Mouse (Mus musculus) intestine, embryonic 16.5 days (tissue): ENCODE results near the gene Erbb2. TPM values are rescaled to one million over a fixed set of nuclear protein-coding genes. Genes with fewer than 3 reads are reported as not detected.

Source experiments
- ATAC-seq: fragments of 200-750 bp; cut with Nextera tagmentation; 2 replicates; pipeline ENCODE4 v1.8.0; 2017; ENCODE audit warnings: moderate TSS enrichment, moderate library complexity
- H3K27ac ChIP-seq: fragments of 300-500 bp; sonication (generic); 2 replicates; pipeline ENCODE4 v1.5.1; 2014; ENCODE audit warnings: mild to moderate bottlenecking, low read length
- H3K27me3 ChIP-seq: fragments of 300-500 bp; sonication (generic); replicated peaks from 2 replicates; pipeline ENCODE4 v1.6.1; 2014; ENCODE audit warnings: low read length, control low read depth, mixed read lengths; ENCODE audit not compliant: control insufficient read depth, insufficient read depth
- H3K36me3 ChIP-seq: fragments of 300-500 bp; sonication (generic); 2 replicates; pipeline ENCODE4 v1.6.1; 2014; ENCODE audit warnings: low read length, control low read depth; ENCODE audit not compliant: control insufficient read depth, insufficient read depth
- H3K4me1 ChIP-seq: fragments of 300-500 bp; sonication (generic); 2 replicates; pipeline ENCODE4 v1.6.1; 2014; ENCODE audit warnings: low read length, control low read depth, mixed read lengths; ENCODE audit not compliant: control insufficient read depth, insufficient read depth
- H3K4me2 ChIP-seq: fragments of 300-500 bp; sonication (generic); 2 replicates; pipeline ENCODE4 v1.6.1; 2014; ENCODE audit warnings: low read depth, low read length, control low read depth
- H3K4me3 ChIP-seq: fragments of 300-500 bp; sonication (generic); 2 replicates; pipeline ENCODE4 v1.5.1; 2014; ENCODE audit warnings: mild to moderate bottlenecking, low read length
- H3K9ac ChIP-seq: fragments of 300-500 bp; sonication (generic); 2 replicates; pipeline ENCODE4 v1.6.1; 2014; ENCODE audit warnings: low read depth, low read length
- H3K9me3 ChIP-seq: fragments of 300-500 bp; sonication (generic); 2 replicates; pipeline ENCODE4 v1.6.1; 2016; ENCODE audit warnings: low read length, control low read depth; ENCODE audit not compliant: control insufficient read depth
- WGBS: fragments of 180-500 bp; shearing (Covaris S2); extraction: QIAGEN DNeasy Blood & Tissue Kit; methylation state at CpG from one replicate; pipeline ENCODE4 v1.1.7; 2014; 5-methylcytosine and 5-hydroxymethylcytosine counted together
- polyA plus RNA-seq: library from polyadenylated mRNA; unstranded; fragments of >200 nt; fragmentation: Nextera tagmentation; extraction: Ambion mirVana; gene quantifications from 2 replicates; pipeline ENCODE4 v1.2.1, GENCODE M21; 2015

Gene Erbb2
- polyA plus RNA-seq, 1 experiment from 2014 or later: 33.8 TPM

- Histone ChIP-seq H3K36me3 (peaks cover 10% of the 10 kb centered on the region; the same call in 1 of the 2 replicates), H3K4me3 (peak overlapping the region; percentile 69), H3K9me3 (no peaks in the 10 kb centered on the region), H3K4me1 (0 out of 2 replicates have a peak, but pooled peaks cover 4% of the 10 kb centered on the region), H3K27me3 (peaks cover 2% of the 10 kb centered on the region; the same call in 1 of the 2 replicates), H3K27ac (peak overlapping the region; percentile 59; the same call in 1 of the 2 replicates), H3K4me2 (peak overlapping the region; percentile 77), H3K9ac (peak overlapping the region; percentile 67)
- WGBS: 1% methylated on average over 46 of the region's 64 CpGs
- ATAC-seq: peak; percentile 88
These were observed 45.3 kb downstream of the Erbb2 start for GRCm38 (mm10) chr11:98457367-98458120.

GRCm38 (mm10) chr11:98458121-98458990 lies 46.1 kb downstream of the Erbb2 start:
- Histone ChIP-seq H3K27me3 (peaks cover 2% of the 10 kb centered on the region; the same call in 1 of the 2 replicates), H3K4me2 (peak overlapping the region; percentile 77), H3K9me3 (no peaks in the 10 kb centered on the region), H3K27ac (no peak overlapping the region), H3K9ac (peak overlapping the region; percentile 67), H3K4me1 (0 out of 2 replicates have a peak, but pooled peaks cover 4% of the 10 kb centered on the region), H3K4me3 (peak overlapping the region; percentile 69), H3K36me3 (peaks cover 10% of the 10 kb centered on the region; the same call in 1 of the 2 replicates)
- peak; percentile 34; the same call in 1 of the 2 replicates for ATAC-seq
- 6% methylated on average over 22 of the region's 30 CpGs for WGBS

DNA sequence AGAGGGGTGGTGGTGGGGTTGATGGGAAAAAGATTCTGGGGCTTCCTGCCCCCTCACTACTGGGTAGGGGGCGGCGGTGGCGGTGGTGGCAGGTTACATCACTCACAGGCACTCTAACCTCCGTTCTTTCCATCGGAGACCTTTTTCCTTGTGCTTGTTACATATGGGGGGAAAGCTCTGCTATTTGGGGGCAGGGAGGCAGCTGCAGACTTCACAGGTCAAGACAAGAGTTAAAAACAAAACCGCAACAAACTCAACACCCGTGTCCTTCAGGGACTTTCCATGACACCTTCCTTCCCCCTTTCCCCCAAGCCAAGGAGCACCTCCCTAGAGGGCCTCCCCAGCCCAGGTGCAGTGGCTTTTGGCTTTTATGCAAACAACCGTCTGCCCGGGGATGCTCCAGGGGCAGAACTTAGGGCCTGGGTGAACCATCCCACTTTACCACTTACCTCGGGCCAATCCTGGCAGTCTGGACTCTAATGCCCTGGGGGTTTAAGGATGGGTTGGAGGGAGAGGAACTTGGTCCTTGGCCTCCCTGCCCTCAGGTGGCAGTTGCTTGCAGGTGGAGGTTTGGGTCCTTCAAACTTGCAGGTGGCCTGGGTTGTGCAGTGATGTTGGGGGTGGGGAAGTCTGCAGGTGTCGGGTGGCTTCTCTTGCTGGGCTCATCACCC lies 46.9 kb downstream of the Erbb2 start:
- no peak overlapping the region for H3K9ac ChIP-seq
- no peaks in the 10 kb centered on the region for H3K9me3 ChIP-seq
- H3K27ac ChIP-seq: no peak overlapping the region
- H3K27me3 ChIP-seq: peaks cover 2% of the 10 kb centered on the region; the same call in 1 of the 2 replicates
- no peak overlapping the region for H3K4me3 ChIP-seq
- no peak for ATAC-seq
- H3K36me3 ChIP-seq: 0 out of 2 replicates have a peak, but pooled peaks cover 5% of the 10 kb centered on the region
- 31% methylated on average over 11 of the region's 11 CpGs for WGBS
- H3K4me1 ChIP-seq: 0 out of 2 replicates have a peak, but pooled peaks cover 4% of the 10 kb centered on the region
- H3K4me2 ChIP-seq: no peak overlapping the region

DNA sequence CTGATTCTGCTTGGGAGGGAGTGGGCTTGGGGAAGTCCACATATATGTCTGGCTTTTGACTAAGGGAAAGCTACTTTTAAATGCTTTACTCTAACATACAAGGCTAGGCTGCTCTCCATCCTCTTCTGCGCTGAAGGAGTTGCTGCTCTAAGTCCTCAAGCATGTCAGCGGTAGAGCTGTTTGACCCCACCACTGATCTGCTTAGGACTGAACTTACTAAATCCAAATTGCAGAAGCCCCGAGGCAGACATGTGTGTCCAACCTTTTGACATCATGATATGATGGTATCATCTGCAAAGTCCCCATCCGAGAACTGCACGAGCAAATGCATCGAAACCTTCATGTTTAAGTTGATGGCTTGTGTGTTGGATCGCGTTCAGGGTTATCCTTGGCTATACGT lies 47.6 kb downstream of the Erbb2 start:
- Histone ChIP-seq H3K4me1 (0 out of 2 replicates have a peak, but pooled peaks cover 4% of the 10 kb centered on the region), H3K4me2 (no peak overlapping the region), H3K27ac (no peak overlapping the region), H3K9me3 (no peaks in the 10 kb centered on the region), H3K36me3 (0 out of 2 replicates have a peak, but pooled peaks cover 3% of the 10 kb centered on the region), H3K9ac (no peak overlapping the region), H3K4me3 (no peak overlapping the region), H3K27me3 (peaks cover 2% of the 10 kb centered on the region; the same call in 1 of the 2 replicates)
- 83% methylated on average over 9 of the region's 9 CpGs for WGBS
- ATAC-seq: no peak

DNA sequence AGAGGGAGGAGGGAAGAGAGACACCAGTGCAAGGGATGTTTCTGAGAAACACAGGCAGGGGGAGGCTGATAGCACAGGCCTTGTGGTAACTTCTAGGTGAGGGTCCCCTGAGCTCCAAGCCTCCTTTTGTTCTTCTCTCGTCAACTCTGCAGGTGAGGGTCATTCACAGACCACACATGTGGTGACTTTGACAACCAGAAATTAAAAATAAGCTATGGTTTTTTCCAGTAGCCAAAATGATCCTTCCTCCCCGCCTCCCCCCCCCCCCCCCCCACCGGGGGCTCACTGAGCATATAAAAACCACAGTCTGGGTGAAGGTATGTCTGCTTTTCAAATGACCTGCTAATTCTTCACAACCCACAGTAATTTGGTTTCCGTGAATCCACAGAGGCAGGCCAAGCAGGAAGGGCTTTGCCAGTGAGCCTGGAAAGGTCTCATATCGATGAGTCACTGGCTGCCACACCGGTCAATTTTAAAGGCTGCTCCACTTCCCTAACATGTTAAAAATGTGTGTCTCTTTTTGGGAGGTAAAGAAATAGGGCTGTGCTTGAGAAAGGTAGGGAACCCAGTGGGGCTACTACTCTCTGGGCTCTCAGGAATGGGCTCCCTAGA lies 48.9 kb downstream of the Erbb2 start:
- no peak for ATAC-seq
- Histone ChIP-seq H3K4me2 (no peak overlapping the region), H3K36me3 (no peaks in the 10 kb centered on the region), H3K4me3 (no peak overlapping the region), H3K4me1 (0 out of 2 replicates have a peak, but pooled peaks cover 4% of the 10 kb centered on the region), H3K9me3 (no peaks in the 10 kb centered on the region), H3K27ac (no peak overlapping the region), H3K27me3 (peaks cover 2% of the 10 kb centered on the region; the same call in 1 of the 2 replicates), H3K9ac (no peak overlapping the region)
- WGBS: 54% methylated on average over 5 of the region's 6 CpGs

GRCm38 (mm10) chr11:98462255-98462654 lies 50.0 kb downstream of the Erbb2 start:
- Histone ChIP-seq H3K9me3 (no peaks in the 10 kb centered on the region), H3K4me2 (no peak overlapping the region), H3K27ac (no peak overlapping the region), H3K4me3 (no peak overlapping the region), H3K27me3 (peaks cover 2% of the 10 kb centered on the region; the same call in 1 of the 2 replicates), H3K9ac (no peak overlapping the region), H3K4me1 (0 out of 2 replicates have a peak, but pooled peaks cover 4% of the 10 kb centered on the region), H3K36me3 (no peaks in the 10 kb centered on the region)
- WGBS: 90% methylated on average over 6 of the region's 6 CpGs
- no peak for ATAC-seq

GRCm38 (mm10) chr11:98463911-98464310 lies 51.6 kb downstream of the Erbb2 start:
- Histone ChIP-seq H3K9me3 (no peaks in the 10 kb centered on the region), H3K36me3 (no peaks in the 10 kb centered on the region), H3K9ac (no peak overlapping the region), H3K27me3 (peaks cover 2% of the 10 kb centered on the region; the same call in 1 of the 2 replicates), H3K27ac (no peak overlapping the region), H3K4me3 (no peak overlapping the region), H3K4me2 (no peak overlapping the region), H3K4me1 (no peaks in the 10 kb centered on the region)
- no peak for ATAC-seq
- WGBS: 89% methylated on average over 9 of the region's 9 CpGs

- Histone ChIP-seq H3K27me3 (peaks cover 2% of the 10 kb centered on the region; the same call in 1 of the 2 replicates), H3K4me1 (no peaks in the 10 kb centered on the region), H3K4me2 (no peak overlapping the region), H3K36me3 (no peaks in the 10 kb centered on the region), H3K9me3 (no peaks in the 10 kb centered on the region), H3K9ac (no peak overlapping the region), H3K27ac (no peak overlapping the region), H3K4me3 (no peak overlapping the region)
- 72% methylated on average over 6 of the region's 6 CpGs for WGBS
- ATAC-seq: no peak
These were observed 52.2 kb downstream of the Erbb2 start for GRCm38 (mm10) chr11:98464516-98464915.
